Mouse (Mus musculus): Measurements from ENCODE around the gene Cenpf. TPM values are rescaled to one million over a fixed set of nuclear protein-coding genes. Genes with fewer than 3 reads are reported as not detected.
"Not testable (repeated sequence)": the region's sequence is repeated elsewhere in the genome, so short reads cannot be mapped to it uniquely, and the experiment has no call there.

Gene Cenpf
- polyA plus RNA-seq, 1 experiment: 15.7 TPM

DNA sequence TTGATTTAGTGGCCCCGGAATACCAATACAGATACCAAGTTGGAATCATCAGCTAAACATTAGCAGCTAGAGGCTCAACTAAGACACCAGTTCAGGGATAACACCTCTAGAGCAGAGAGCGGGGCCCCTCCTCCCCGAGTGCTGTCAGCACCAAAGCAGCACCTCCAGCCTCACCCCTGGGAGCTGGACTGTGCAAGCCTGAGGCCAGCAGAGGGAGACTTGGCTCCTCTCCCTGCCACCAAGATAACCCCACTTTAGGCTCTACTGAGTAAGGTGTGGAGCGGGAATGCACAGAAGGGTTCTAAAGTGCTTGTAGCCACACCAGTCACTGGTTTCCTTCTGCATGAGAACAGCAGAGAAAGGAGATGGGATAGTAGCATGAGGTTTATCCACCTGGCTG, 10.5 kb upstream of the Cenpf start:
- no peak overlapping the region for H3K4me3 ChIP-seq (ENCODE audit: insufficient read depth, low read length)
- TF ChIP-seq POLR2A (IDR thresholded peaks at IDR 0.05; ENCODE audit: borderline replicate concordance, low read depth, low read length) (no peak), CTCF (IDR thresholded peaks at IDR 0.05; ENCODE audit: low read depth, low read length) (no peak)
- no peaks in the 10 kb centered on the region for H3K4me1 ChIP-seq (ENCODE audit: control insufficient read depth, insufficient read depth, low read length)
- no peak overlapping the region for H3K27ac ChIP-seq (ENCODE audit: insufficient read depth, low read depth, low read length)

DNA sequence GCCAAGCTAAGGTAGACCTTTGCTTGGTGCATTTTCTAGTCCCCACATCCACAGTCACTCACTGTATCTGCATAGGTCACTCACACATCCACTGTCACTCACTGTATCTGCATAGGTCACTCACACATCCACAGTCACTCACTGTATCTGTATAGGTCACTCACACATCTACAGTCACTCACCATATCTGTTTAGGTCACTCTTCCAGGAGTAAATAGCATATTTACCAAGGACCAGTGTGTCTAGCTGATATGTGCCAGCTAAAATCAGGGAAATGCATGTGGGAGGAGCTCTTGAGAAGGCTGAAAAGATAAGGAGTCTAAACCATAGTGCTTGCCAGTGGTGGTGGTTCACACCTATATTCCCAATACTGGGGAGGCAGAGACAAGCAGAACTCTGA, 7.4 kb upstream of the Cenpf start:
- Histone ChIP-seq H3K27ac (ENCODE audit: insufficient read depth, low read depth, low read length) (no peak overlapping the region), H3K4me3 (ENCODE audit: insufficient read depth, low read length) (no peak overlapping the region), H3K4me1 (ENCODE audit: control insufficient read depth, insufficient read depth, low read length) (no peaks in the 10 kb centered on the region)
- no peak for TF ChIP-seq POLR2A (IDR thresholded peaks at IDR 0.05; ENCODE audit: borderline replicate concordance, low read depth, low read length)
- no peak for TF ChIP-seq CTCF (IDR thresholded peaks at IDR 0.05; ENCODE audit: low read depth, low read length)

GRCm38 (mm10) chr1:189694391-189694790, 6.5 kb upstream of the Cenpf start:
- Histone ChIP-seq H3K27ac (ENCODE audit: insufficient read depth, low read depth, low read length) (no peak overlapping the region), H3K4me3 (ENCODE audit: insufficient read depth, low read length) (no peak overlapping the region), H3K4me1 (ENCODE audit: control insufficient read depth, insufficient read depth, low read length) (0 out of 2 replicates have a peak, but pooled peaks cover 1% of the 10 kb centered on the region)
- TF ChIP-seq CTCF (IDR thresholded peaks at IDR 0.05; ENCODE audit: low read depth, low read length): no peak

GRCm38 (mm10) chr1:189692442-189692841, 4.6 kb upstream of the Cenpf start:
- H3K4me1 ChIP-seq (ENCODE audit: control insufficient read depth, insufficient read depth, low read length); H3K27ac ChIP-seq (ENCODE audit: insufficient read depth, low read depth, low read length); H3K4me3 ChIP-seq (ENCODE audit: insufficient read depth, low read length): not testable (repeated sequence)

- Histone ChIP-seq H3K4me1 (ENCODE audit: control insufficient read depth, insufficient read depth, low read length) (peaks cover 4% of the 10 kb centered on the region; the same call in 1 of the 2 replicates), H3K27ac (ENCODE audit: insufficient read depth, low read depth, low read length) (no peak overlapping the region), H3K4me3 (ENCODE audit: insufficient read depth, low read length) (peak overlapping the region; percentile 24)
- TF ChIP-seq CTCF (IDR thresholded peaks at IDR 0.05; ENCODE audit: low read depth, low read length) (no peak), POLR2A (IDR thresholded peaks at IDR 0.05; ENCODE audit: borderline replicate concordance, low read depth, low read length) (no peak)
These were observed 1.4 kb upstream of the Cenpf start for GRCm38 (mm10) chr1:189689050-189689833.

DNA sequence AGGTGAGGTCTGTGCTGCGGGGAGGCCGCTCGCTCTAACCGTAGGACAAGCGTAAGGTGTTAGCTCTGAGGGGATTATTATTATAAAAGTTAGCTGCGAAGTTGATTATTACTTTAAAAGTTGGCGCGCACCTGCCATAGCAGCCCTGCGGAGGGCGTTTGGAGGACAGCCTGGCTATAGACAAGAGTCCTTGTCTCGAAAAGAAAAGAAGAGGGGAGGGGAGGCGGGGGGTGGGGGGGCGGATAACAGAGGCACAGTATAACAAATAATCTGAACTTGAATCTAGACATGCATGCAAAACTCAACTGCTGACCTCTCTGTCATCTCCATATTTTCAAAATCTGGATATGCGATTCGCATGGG, 483 bp upstream of the Cenpf start:
- H3K27ac ChIP-seq (ENCODE audit: insufficient read depth, low read depth, low read length): no peak overlapping the region
- no peak for TF ChIP-seq CTCF (IDR thresholded peaks at IDR 0.05; ENCODE audit: low read depth, low read length)
- TF ChIP-seq POLR2A (IDR thresholded peaks at IDR 0.05; ENCODE audit: borderline replicate concordance, low read depth, low read length): no peak
- peak overlapping the region; percentile 80 for H3K4me3 ChIP-seq (ENCODE audit: insufficient read depth, low read length)
- peaks cover 4% of the 10 kb centered on the region; the same call in 1 of the 2 replicates for H3K4me1 ChIP-seq (ENCODE audit: control insufficient read depth, insufficient read depth, low read length)

DNA sequence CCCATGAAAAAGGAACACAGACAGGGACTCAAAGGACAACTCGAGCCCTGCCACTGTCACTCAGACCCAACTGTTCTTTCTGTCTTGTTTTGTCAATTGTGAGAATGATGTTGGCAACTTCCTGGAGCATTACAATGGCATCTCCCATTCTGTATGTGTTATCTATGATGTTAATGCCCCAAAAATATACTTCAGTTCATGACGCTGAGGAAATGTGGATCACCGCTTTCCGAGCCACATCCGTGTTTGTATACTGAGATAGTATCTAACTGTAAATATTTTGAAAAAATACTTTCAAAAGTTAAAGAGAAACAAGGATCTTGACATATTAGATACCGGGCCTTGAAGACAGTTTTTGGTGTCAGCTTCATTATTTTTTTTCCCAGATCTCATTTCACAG, 1.9 kb downstream of the Cenpf start:
- no peak for TF ChIP-seq CTCF (IDR thresholded peaks at IDR 0.05; ENCODE audit: low read depth, low read length)
- TF ChIP-seq POLR2A (IDR thresholded peaks at IDR 0.05; ENCODE audit: borderline replicate concordance, low read depth, low read length): no peak
- Histone ChIP-seq H3K27ac (ENCODE audit: insufficient read depth, low read depth, low read length) (no peak overlapping the region), H3K4me1 (ENCODE audit: control insufficient read depth, insufficient read depth, low read length) (peaks cover 4% of the 10 kb centered on the region; the same call in 1 of the 2 replicates), H3K4me3 (ENCODE audit: insufficient read depth, low read length) (no peak overlapping the region)

DNA sequence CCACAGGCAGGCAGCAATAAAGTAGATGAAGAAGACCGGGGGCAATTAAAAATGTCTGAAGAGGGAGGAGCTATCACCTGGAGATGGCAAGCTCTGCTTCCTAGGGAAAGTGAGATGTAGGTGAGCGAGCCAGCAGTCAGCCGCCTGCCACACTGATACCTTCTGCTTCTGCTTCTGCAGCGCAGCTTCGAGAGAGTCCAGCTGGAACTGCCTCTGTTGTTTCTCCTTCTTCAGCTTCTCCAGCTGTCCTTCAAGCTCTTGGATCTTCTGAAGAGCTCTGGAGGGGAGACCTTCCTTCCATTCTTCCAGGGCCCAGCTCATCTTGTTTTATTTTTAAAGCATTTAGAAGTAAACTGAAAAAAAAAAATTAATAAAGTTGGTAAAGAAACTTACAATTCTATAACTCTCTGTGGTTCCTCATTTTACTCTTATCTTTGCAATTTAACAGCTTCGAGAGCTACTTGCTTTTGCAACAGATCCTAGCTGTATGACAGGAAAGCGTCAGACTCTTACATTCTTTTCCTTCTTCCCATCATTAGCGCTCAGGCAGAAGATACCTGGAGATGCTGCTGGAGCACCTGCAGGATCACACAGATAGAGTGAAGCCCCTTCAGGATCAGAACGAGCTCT, 3.0 kb downstream of the Cenpf start:
- Histone ChIP-seq H3K4me1 (ENCODE audit: control insufficient read depth, insufficient read depth, low read length) (peaks cover 4% of the 10 kb centered on the region; the same call in 1 of the 2 replicates), H3K4me3 (ENCODE audit: insufficient read depth, low read length) (no peak overlapping the region), H3K27ac (ENCODE audit: insufficient read depth, low read depth, low read length) (no peak overlapping the region)
- TF ChIP-seq CTCF (IDR thresholded peaks at IDR 0.05; ENCODE audit: low read depth, low read length) (no peak), POLR2A (IDR thresholded peaks at IDR 0.05; ENCODE audit: borderline replicate concordance, low read depth, low read length) (no peak)

GRCm38 (mm10) chr1:189679555-189679954, 8.3 kb downstream of the Cenpf start:
- Histone ChIP-seq H3K27ac (ENCODE audit: insufficient read depth, low read depth, low read length) (no peak overlapping the region), H3K4me3 (ENCODE audit: insufficient read depth, low read length) (no peak overlapping the region), H3K4me1 (ENCODE audit: control insufficient read depth, insufficient read depth, low read length) (no peaks in the 10 kb centered on the region)
- TF ChIP-seq CTCF (IDR thresholded peaks at IDR 0.05; ENCODE audit: low read depth, low read length): no peak

GRCm38 (mm10) chr1:189675953-189676352, 11.9 kb downstream of the Cenpf start:
- H3K27ac ChIP-seq (ENCODE audit: insufficient read depth, low read depth, low read length): no peak overlapping the region
- H3K4me3 ChIP-seq (ENCODE audit: insufficient read depth, low read length): no peak overlapping the region
- no peak for TF ChIP-seq POLR2A (IDR thresholded peaks at IDR 0.05; ENCODE audit: borderline replicate concordance, low read depth, low read length)
- no peaks in the 10 kb centered on the region for H3K4me1 ChIP-seq (ENCODE audit: control insufficient read depth, insufficient read depth, low read length)
